Mouse (Mus musculus): Measurements from ENCODE around the gene Tinagl1.

Gene Tinagl1

GRCm38 (mm10) chr4:130156812-130157371, 18.0 kb downstream of the Tinagl1 start:
- in situ Hi-C loops (cut with MboI; ENCODE audit: unreplicated experiment in 2 of 2) = no loop called here

- in situ Hi-C loops (cut with MboI; ENCODE audit: unreplicated experiment in 2 of 2) = no loop called here
These were observed 20.7 kb downstream of the Tinagl1 start for GRCm38 (mm10) chr4:130154250-130154649.

- in situ Hi-C loops (cut with MboI; ENCODE audit: unreplicated experiment in 2 of 2) = no loop called here
These were observed 26.5 kb downstream of the Tinagl1 start for GRCm38 (mm10) chr4:130148405-130148804.

- in situ Hi-C loops (cut with MboI; ENCODE audit: unreplicated experiment in 2 of 2) = loop anchor here in 1 of 2 experiments (5.0 kb wide), 1 partner anchor 46 kb away; no protein-coding TSS in a partner anchor
These were observed 33.1 kb downstream of the Tinagl1 start for GRCm38 (mm10) chr4:130141786-130142185.

- in situ Hi-C loops (cut with MboI; ENCODE audit: unreplicated experiment in 2 of 2) = loop anchor here in 1 of 2 experiments (5.0 kb wide), 1 partner anchor 46 kb away; no protein-coding TSS in a partner anchor
These were observed 33.9 kb downstream of the Tinagl1 start for GRCm38 (mm10) chr4:130140992-130141402.

- in situ Hi-C loops (cut with MboI; ENCODE audit: unreplicated experiment in 2 of 2) = no loop called here
These were observed 35.8 kb downstream of the Tinagl1 start, which contains the start of gene Hcrtr1 for GRCm38 (mm10) chr4:130139214-130139492. TSS of gene Hcrtr1 (minus strand) at chr4:130139359.

GRCm38 (mm10) chr4:130138441-130139213, 36.3 kb downstream of the Tinagl1 start:
- in situ Hi-C loops (cut with MboI; ENCODE audit: unreplicated experiment in 2 of 2) = no loop called here

- in situ Hi-C loops (cut with MboI; ENCODE audit: unreplicated experiment in 2 of 2) = no loop called here
These were observed 41.5 kb downstream of the Tinagl1 start for GRCm38 (mm10) chr4:130133399-130133798.

- in situ Hi-C loops (cut with MboI; ENCODE audit: unreplicated experiment in 2 of 2) = no loop called here
These were observed 43.3 kb downstream of the Tinagl1 start for GRCm38 (mm10) chr4:130131448-130132105.

GRCm38 (mm10) chr4:130130641-130131350, 44.1 kb downstream of the Tinagl1 start:
- in situ Hi-C loops (cut with MboI; ENCODE audit: unreplicated experiment in 2 of 2) = no loop called here

- in situ Hi-C loops (cut with MboI; ENCODE audit: unreplicated experiment in 2 of 2) = no loop called here
These were observed 44.8 kb downstream of the Tinagl1 start for GRCm38 (mm10) chr4:130130082-130130481.

GRCm38 (mm10) chr4:130128907-130129306, 46.0 kb downstream of the Tinagl1 start:
- in situ Hi-C loops (cut with MboI; ENCODE audit: unreplicated experiment in 2 of 2) = no loop called here

- in situ Hi-C loops (cut with MboI; ENCODE audit: unreplicated experiment in 2 of 2) = no loop called here
These were observed 49.0 kb downstream of the Tinagl1 start for GRCm38 (mm10) chr4:130125935-130126334.

- in situ Hi-C loops (cut with MboI; ENCODE audit: unreplicated experiment in 2 of 2) = no loop called here
These were observed 49.8 kb downstream of the Tinagl1 start for GRCm38 (mm10) chr4:130125164-130125563.

- in situ Hi-C loops (cut with MboI; ENCODE audit: unreplicated experiment in 2 of 2) = no loop called here
These were observed 50.8 kb downstream of the Tinagl1 start for GRCm38 (mm10) chr4:130124110-130124509.

GRCm38 (mm10) chr4:130123020-130123419, 51.9 kb downstream of the Tinagl1 start:
- in situ Hi-C loops (cut with MboI; ENCODE audit: unreplicated experiment in 2 of 2) = no loop called here

- in situ Hi-C loops (cut with MboI; ENCODE audit: unreplicated experiment in 2 of 2) = no loop called here
These were observed 53.4 kb downstream of the Tinagl1 start for GRCm38 (mm10) chr4:130121560-130121959.

GRCm38 (mm10) chr4:130120752-130121151, 54.2 kb downstream of the Tinagl1 start:
- in situ Hi-C loops (cut with MboI; ENCODE audit: unreplicated experiment in 2 of 2) = no loop called here

Measured in v-Abl transformed pro-B cells (cell line).